Mouse (Mus musculus): ENCODE measurements at regions not wholly inside any gene's neighbourhood (a gene's known extent, or its start where the extent isn't known, plus 50 kb on each side); places are given as distances from the start of the nearest gene placed in this dataset.

GRCm38 (mm10) chr13:110540543-110541265, 145.9 kb downstream of the Plk2 start:
- DNase-seq (ENCODE audit: low spot score), result no peak

GRCm38 (mm10) chr13:110541288-110542148, 146.7 kb downstream of the Plk2 start:
- DNase-seq (ENCODE audit: low spot score), result no peak

GRCm38 (mm10) chr13:110542303-110543065, 147.6 kb downstream of the Plk2 start:
- DNase-seq (ENCODE audit: low spot score), result no peak

- DNase-seq (ENCODE audit: low spot score), result no peak
Observed at GRCm38 (mm10) chr13:110545454-110545853, 150.6 kb downstream of the Plk2 start.

- DNase-seq (ENCODE audit: low spot score), result no peak
Observed at GRCm38 (mm10) chr13:110555529-110556319, 160.9 kb downstream of the Plk2 start.

GRCm38 (mm10) chr13:110556355-110557095, 161.7 kb downstream of the Plk2 start:
- DNase-seq (ENCODE audit: low spot score), result no peak

GRCm38 (mm10) chr13:110557930-110558727, 163.3 kb downstream of the Plk2 start:
- peak; percentile 65 for DNase-seq (ENCODE audit: low spot score)

- peak; percentile 53 for DNase-seq (ENCODE audit: low spot score)
Observed at GRCm38 (mm10) chr13:110560566-110560965, 165.7 kb downstream of the Plk2 start.

- DNase-seq (ENCODE audit: low spot score), result no peak
Observed at GRCm38 (mm10) chr13:110562499-110562898, 167.7 kb downstream of the Plk2 start.

GRCm38 (mm10) chr13:110562902-110563301, 168.1 kb downstream of the Plk2 start:
- DNase-seq (ENCODE audit: low spot score), result peak; percentile 82

- no peak for DNase-seq (ENCODE audit: low spot score)
Observed at GRCm38 (mm10) chr13:110563967-110564366, 169.1 kb downstream of the Plk2 start.

- peak; percentile 44 for DNase-seq (ENCODE audit: low spot score)
Observed at GRCm38 (mm10) chr13:110568482-110569179, 173.8 kb downstream of the Plk2 start.

- no peak for DNase-seq (ENCODE audit: low spot score)
Observed at GRCm38 (mm10) chr13:110569180-110569512, 174.3 kb downstream of the Plk2 start.

GRCm38 (mm10) chr13:110570386-110570785, 175.5 kb downstream of the Plk2 start:
- DNase-seq (ENCODE audit: low spot score), result peak; percentile 36

GRCm38 (mm10) chr13:110573360-110574065, 178.7 kb downstream of the Plk2 start:
- no peak for DNase-seq (ENCODE audit: low spot score)

- no peak for DNase-seq (ENCODE audit: low spot score)
Observed at GRCm38 (mm10) chr13:110574764-110575471, 180.1 kb downstream of the Plk2 start.

GRCm38 (mm10) chr13:110578159-110578558, 183.3 kb downstream of the Plk2 start:
- peak; percentile 50 for DNase-seq (ENCODE audit: low spot score)

GRCm38 (mm10) chr13:110580166-110580565, 185.3 kb downstream of the Plk2 start:
- no peak for DNase-seq (ENCODE audit: low spot score)
